Mouse (Mus musculus) stomach, embryonic 16.5 days (tissue): ENCODE measurements around the gene Sgsm3. TPM values are rescaled to one million over a fixed set of nuclear protein-coding genes. Genes with fewer than 3 reads are reported as not detected.

Experiments used
- ATAC-seq: fragments of 200-750 bp; cut with Nextera tagmentation; 2 replicates; pipeline ENCODE4 v1.8.0; 2017; ENCODE audit warnings: moderate number of reproducible peaks, moderate TSS enrichment; ENCODE audit not compliant: insufficient read depth, low FRiP score
- H3K27ac ChIP-seq: fragments of 300-500 bp; sonication (generic); 2 replicates; pipeline ENCODE4 v1.5.1; 2014; ENCODE audit warnings: low read length
- H3K27me3 ChIP-seq: fragments of 300-500 bp; sonication (generic); 2 replicates; pipeline ENCODE4 v1.6.1; 2014; ENCODE audit warnings: low read length, control low read depth, mixed read lengths; ENCODE audit not compliant: control insufficient read depth, insufficient read depth
- H3K36me3 ChIP-seq: fragments of 300-500 bp; sonication (generic); 2 replicates; pipeline ENCODE4 v1.6.1; 2014; ENCODE audit warnings: low read length; ENCODE audit not compliant: control insufficient read depth, insufficient read depth
- H3K4me1 ChIP-seq: fragments of 300-500 bp; sonication (generic); 2 replicates; pipeline ENCODE4 v1.6.1; 2014; ENCODE audit warnings: low read length, control low read depth, mixed read lengths; ENCODE audit not compliant: control insufficient read depth, insufficient read depth
- H3K4me2 ChIP-seq: fragments of 300-500 bp; sonication (generic); 2 replicates; pipeline ENCODE4 v1.6.1; 2014; ENCODE audit warnings: low read depth, low read length, mixed read lengths
- H3K4me3 ChIP-seq: fragments of 300-500 bp; sonication (generic); replicated peaks from 2 replicates; pipeline ENCODE4 v1.5.1; 2014; ENCODE audit warnings: mild to moderate bottlenecking, low read length
- H3K9ac ChIP-seq: fragments of 300-500 bp; sonication (generic); 2 replicates; pipeline ENCODE4 v1.6.1; 2014; ENCODE audit warnings: low read length
- H3K9me3 ChIP-seq: fragments of 300-500 bp; sonication (generic); replicated peaks from 2 replicates; pipeline ENCODE4 v1.6.1; 2016; ENCODE audit warnings: low read length, control low read depth; ENCODE audit not compliant: control insufficient read depth
- WGBS: fragments of 180-500 bp; shearing (Covaris S2); extraction: QIAGEN DNeasy Blood & Tissue Kit; methylation state at CpG from one replicate; pipeline ENCODE4 v1.1.7; 2014; 5-methylcytosine and 5-hydroxymethylcytosine counted together
- polyA plus RNA-seq: library from polyadenylated mRNA; unstranded; fragments of >200 nt; fragmentation: Nextera tagmentation; extraction: Ambion mirVana; gene quantifications from 2 replicates; pipeline ENCODE4 v1.2.1, GENCODE M21; 2015

Sgsm3 gene
- polyA plus RNA-seq, 1 experiment from 2014 or later, result 55.9 TPM

- 0 out of 2 replicates have a peak overlapping the region, but pooled peaks have one; percentile 16 for H3K9ac ChIP-seq
- H3K27ac ChIP-seq, result no peak overlapping the region
- no peak overlapping the region for H3K4me2 ChIP-seq
- WGBS, result 66% methylated on average over 4 of the region's 4 CpGs
- H3K36me3 ChIP-seq, result 0 out of 2 replicates have a peak, but pooled peaks cover 2% of the 10 kb centered on the region
- H3K27me3 ChIP-seq, result no peaks in the 10 kb centered on the region
- no peak overlapping the region for H3K4me3 ChIP-seq
- no peak for ATAC-seq
- H3K4me1 ChIP-seq, result 0 out of 2 replicates have a peak, but pooled peaks cover 2% of the 10 kb centered on the region
- no peaks in the 10 kb centered on the region for H3K9me3 ChIP-seq
These were observed 64.2 kb downstream of the Sgsm3 start for GRCm38 (mm10) chr15:81041767-81042166.

GRCm38 (mm10) chr15:81042276-81042931 is 64.8 kb downstream of the Sgsm3 start:
- ATAC-seq, result peak; percentile 53
- 0 out of 2 replicates have a peak, but pooled peaks cover 2% of the 10 kb centered on the region for H3K4me1 ChIP-seq
- H3K27ac ChIP-seq, result no peak overlapping the region
- WGBS, result 59% methylated on average over 13 of the region's 13 CpGs
- no peak overlapping the region for H3K4me3 ChIP-seq
- no peak overlapping the region for H3K9ac ChIP-seq
- H3K4me2 ChIP-seq, result no peak overlapping the region
- H3K27me3 ChIP-seq, result no peaks in the 10 kb centered on the region
- 0 out of 2 replicates have a peak, but pooled peaks cover 2% of the 10 kb centered on the region for H3K36me3 ChIP-seq
- no peaks in the 10 kb centered on the region for H3K9me3 ChIP-seq

GRCm38 (mm10) chr15:81044446-81044845 is 66.9 kb downstream of the Sgsm3 start:
- no peak overlapping the region for H3K27ac ChIP-seq
- H3K9ac ChIP-seq, result no peak overlapping the region
- no peaks in the 10 kb centered on the region for H3K27me3 ChIP-seq
- no peak overlapping the region for H3K4me3 ChIP-seq
- H3K4me1 ChIP-seq, result 0 out of 2 replicates have a peak, but pooled peaks cover 2% of the 10 kb centered on the region
- no peaks in the 10 kb centered on the region for H3K9me3 ChIP-seq
- 83% methylated on average over 9 of the region's 9 CpGs for WGBS
- ATAC-seq, result no peak
- no peak overlapping the region for H3K4me2 ChIP-seq
- 0 out of 2 replicates have a peak, but pooled peaks cover 2% of the 10 kb centered on the region for H3K36me3 ChIP-seq

- Histone ChIP-seq H3K4me2 (no peak overlapping the region), H3K36me3 (0 out of 2 replicates have a peak, but pooled peaks cover 2% of the 10 kb centered on the region), H3K9ac (no peak overlapping the region), H3K4me3 (no peak overlapping the region), H3K27me3 (no peaks in the 10 kb centered on the region), H3K4me1 (0 out of 2 replicates have a peak, but pooled peaks cover 2% of the 10 kb centered on the region), H3K27ac (no peak overlapping the region), H3K9me3 (no peaks in the 10 kb centered on the region)
- WGBS, result 80% methylated on average over 4 of the region's 4 CpGs
- no peak for ATAC-seq
These were observed 67.8 kb downstream of the Sgsm3 start for GRCm38 (mm10) chr15:81045336-81045735.

- H3K9ac ChIP-seq, result no peak overlapping the region
- WGBS, result 80% methylated on average over 7 of the region's 7 CpGs
- no peak overlapping the region for H3K27ac ChIP-seq
- H3K4me2 ChIP-seq, result no peak overlapping the region
- no peak for ATAC-seq
- 0 out of 2 replicates have a peak, but pooled peaks cover 2% of the 10 kb centered on the region for H3K36me3 ChIP-seq
- no peaks in the 10 kb centered on the region for H3K9me3 ChIP-seq
- no peaks in the 10 kb centered on the region for H3K27me3 ChIP-seq
- no peak overlapping the region for H3K4me3 ChIP-seq
- 0 out of 2 replicates have a peak, but pooled peaks cover 2% of the 10 kb centered on the region for H3K4me1 ChIP-seq
These were observed 68.5 kb downstream of the Sgsm3 start for GRCm38 (mm10) chr15:81046061-81046460.

- no peak overlapping the region for H3K4me3 ChIP-seq
- H3K9me3 ChIP-seq, result no peaks in the 10 kb centered on the region
- 44% methylated on average over 10 of the region's 10 CpGs for WGBS
- no peaks in the 10 kb centered on the region for H3K27me3 ChIP-seq
- no peak overlapping the region for H3K27ac ChIP-seq
- no peak overlapping the region for H3K9ac ChIP-seq
- H3K36me3 ChIP-seq, result 0 out of 2 replicates have a peak, but pooled peaks cover 2% of the 10 kb centered on the region
- no peak overlapping the region for H3K4me2 ChIP-seq
- no peak for ATAC-seq
- no peaks in the 10 kb centered on the region for H3K4me1 ChIP-seq
These were observed 69.9 kb downstream of the Sgsm3 start for GRCm38 (mm10) chr15:81047497-81047896.

GRCm38 (mm10) chr15:81049401-81050053 is 72.0 kb downstream of the Sgsm3 start:
- 71% methylated on average over 6 of the region's 6 CpGs for WGBS
- no peaks in the 10 kb centered on the region for H3K9me3 ChIP-seq
- no peaks in the 10 kb centered on the region for H3K36me3 ChIP-seq
- H3K4me2 ChIP-seq, result no peak overlapping the region
- H3K27ac ChIP-seq, result no peak overlapping the region
- H3K27me3 ChIP-seq, result no peaks in the 10 kb centered on the region
- no peaks in the 10 kb centered on the region for H3K4me1 ChIP-seq
- ATAC-seq, result no peak
- no peak overlapping the region for H3K4me3 ChIP-seq
- no peak overlapping the region for H3K9ac ChIP-seq

- no peaks in the 10 kb centered on the region for H3K4me1 ChIP-seq
- WGBS, result 13% methylated on average over 3 of the region's 3 CpGs
- no peaks in the 10 kb centered on the region for H3K9me3 ChIP-seq
- H3K9ac ChIP-seq, result no peak overlapping the region
- no peak overlapping the region for H3K27ac ChIP-seq
- H3K36me3 ChIP-seq, result no peaks in the 10 kb centered on the region
- H3K4me3 ChIP-seq, result no peak overlapping the region
- no peaks in the 10 kb centered on the region for H3K27me3 ChIP-seq
- no peak for ATAC-seq
- no peak overlapping the region for H3K4me2 ChIP-seq
These were observed 72.9 kb downstream of the Sgsm3 start for GRCm38 (mm10) chr15:81050488-81050887.

GRCm38 (mm10) chr15:81052491-81052890 is 74.9 kb downstream of the Sgsm3 start:
- no peak for ATAC-seq
- no peaks in the 10 kb centered on the region for H3K4me1 ChIP-seq
- H3K9ac ChIP-seq, result no peak overlapping the region
- no peaks in the 10 kb centered on the region for H3K9me3 ChIP-seq
- 87% methylated on average over 5 of the region's 5 CpGs for WGBS
- no peak overlapping the region for H3K4me2 ChIP-seq
- H3K27ac ChIP-seq, result no peak overlapping the region
- H3K27me3 ChIP-seq, result no peaks in the 10 kb centered on the region
- H3K4me3 ChIP-seq, result no peak overlapping the region
- H3K36me3 ChIP-seq, result no peaks in the 10 kb centered on the region
